In the genomic region with DNA sequence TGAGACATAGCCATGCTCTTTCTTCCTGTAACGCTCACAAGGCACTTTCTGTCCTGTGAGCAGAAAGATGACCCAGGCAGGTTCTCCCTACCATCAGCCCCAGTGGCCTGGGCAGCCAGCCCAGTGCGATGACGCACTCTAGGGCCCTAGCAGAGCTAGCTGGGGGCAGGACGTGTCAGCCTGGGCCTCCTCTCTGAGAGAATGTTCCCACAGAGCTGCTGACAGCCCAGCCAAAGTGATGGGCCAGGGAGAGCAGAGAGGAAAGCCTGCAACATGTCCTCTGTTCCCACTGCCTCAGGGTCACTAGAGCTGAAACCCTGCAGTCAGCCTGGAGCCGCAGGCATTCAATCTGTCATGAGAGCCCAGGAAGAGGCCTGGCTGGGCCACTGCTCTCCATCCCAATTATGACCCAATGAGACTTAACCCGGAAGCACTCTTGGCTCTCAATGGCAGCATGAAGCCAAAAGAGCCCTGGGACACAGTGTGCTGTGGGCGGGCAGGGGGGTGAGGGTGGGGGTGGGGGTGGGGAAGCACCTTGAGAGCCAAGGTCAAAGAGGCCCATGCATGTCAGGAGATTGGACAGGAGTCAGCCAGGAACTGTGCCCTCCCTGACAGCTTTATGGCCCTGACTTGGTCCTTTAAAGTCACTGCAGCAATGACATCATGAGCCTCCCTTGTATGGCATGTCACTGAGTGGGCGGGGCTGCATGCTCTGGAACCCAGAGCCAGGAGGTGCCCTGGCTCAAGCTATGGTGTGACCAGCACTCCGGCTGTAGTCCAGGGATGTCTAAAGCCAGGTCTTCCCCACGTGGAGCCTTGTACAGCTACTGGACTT, we compare ENCODE assay signal across 9 mouse cellular contexts.
DNase-seq lines count a peak whose midpoint lies in the region; ATAC-seq and TF ChIP-seq lines count a peak whose summit lies in the region.
"Had no signal": no experiment of that assay in that cellular context is flagged by ENCODE, and none has a peak within 500 bp of the region (broad histone marks: within the 10 kb centered on the region; RNA-seq: fewer than 3 reads in every experiment).

No protein-coding gene starts in this region.

- no peak overlapping the region for H3K27ac ChIP-seq in hindbrain, postnatal 0 days
- H3K27ac ChIP-seq in hindbrain, embryonic 14.5 days = no peak overlapping the region
- H3K27ac ChIP-seq in kidney, embryonic 15.5 days = peak overlapping the region; percentile 93
- H3K27ac ChIP-seq: embryonic facial prominence, embryonic 13.5 days had no signal

- no peak overlapping the region for H3K9ac ChIP-seq in hindbrain, postnatal 0 days (replicated peaks; ENCODE audit: low read length)
- no peak overlapping the region for H3K9ac ChIP-seq in hindbrain, embryonic 14.5 days
- no peak overlapping the region for H3K9ac ChIP-seq in kidney, embryonic 15.5 days
- H3K9ac ChIP-seq: embryonic facial prominence, embryonic 13.5 days had no signal

- H3K4me1 ChIP-seq in hindbrain, postnatal 0 days (ENCODE audit: insufficient read depth, low read length) = 0 out of 2 replicates have a peak, but pooled peaks cover 3% of the 10 kb centered on the region
- peaks cover 9% of the 10 kb centered on the region; the same call in 1 of the 2 replicates for H3K4me1 ChIP-seq in hindbrain, embryonic 14.5 days (replicated peaks; ENCODE audit: control insufficient read depth, insufficient read depth, low read length)
- H3K4me1 ChIP-seq in kidney, embryonic 15.5 days = peaks cover 90% of the 10 kb centered on the region

- H3K9me3 ChIP-seq in hindbrain, postnatal 0 days (ENCODE audit: low read length) = no peaks in the 10 kb centered on the region
- H3K9me3 ChIP-seq in hindbrain, embryonic 14.5 days (ENCODE audit: control insufficient read depth, low read length) = no peaks in the 10 kb centered on the region
- H3K9me3 ChIP-seq in kidney, embryonic 15.5 days (replicated peaks) = no peaks in the 10 kb centered on the region
- H3K9me3 ChIP-seq: embryonic facial prominence, embryonic 13.5 days had no signal

- DNase-seq in hindbrain, postnatal 0 days (ENCODE audit: low spot score) = peak; percentile 19
- no peak for DNase-seq in hindbrain, embryonic 14.5 days (ENCODE audit: low spot score)
- peak; percentile 93 for DNase-seq in adrenal gland, postnatal 25 days
- DNase-seq in heart, adult 8-10 months (ENCODE audit: low spot score) = peak; percentile 89
- peak; percentile 79 for DNase-seq in lung, postnatal 14 days

- no peaks in the 10 kb centered on the region for H3K36me3 ChIP-seq in hindbrain, postnatal 0 days (ENCODE audit: insufficient read depth, low read length)
- H3K36me3 ChIP-seq in hindbrain, embryonic 14.5 days (replicated peaks; ENCODE audit: control insufficient read depth, insufficient read depth) = no peaks in the 10 kb centered on the region
- no peaks in the 10 kb centered on the region for H3K36me3 ChIP-seq in kidney, embryonic 15.5 days
- H3K36me3 ChIP-seq: embryonic facial prominence, embryonic 13.5 days had no signal

- TF ChIP-seq CTCF in hindbrain, postnatal 0 days (IDR thresholded peaks at IDR 0.05; ENCODE audit: low read depth) = no peak

- WGBS in hindbrain, postnatal 0 days = 65% methylated on average over 10 of the region's 10 CpGs
- WGBS in hindbrain, embryonic 14.5 days = 76% methylated on average over 10 of the region's 10 CpGs
- 20% methylated on average over 10 of the region's 10 CpGs for WGBS in kidney, embryonic 15.5 days

- peak; percentile 55 for ATAC-seq in hindbrain, postnatal 0 days
- no peak for ATAC-seq in hindbrain, embryonic 14.5 days (ENCODE audit: low FRiP score)
- peak; percentile 52 for ATAC-seq in kidney, embryonic 15.5 days (replicated peaks; ENCODE audit: low FRiP score)
- no peak for ATAC-seq in megakaryocyte progenitor cell, adult 5-6 weeks (replicated peaks; ENCODE audit: poor library complexity)
- no peak for ATAC-seq in megakaryocyte-erythroid progenitor cell, adult 5-6 weeks (replicated peaks; ENCODE audit: low FRiP score, low TSS enrichment, poor library complexity, severe bottlenecking)

- no peak overlapping the region for H3K4me3 ChIP-seq in hindbrain, postnatal 0 days (ENCODE audit: low read length)
- no peak overlapping the region for H3K4me3 ChIP-seq in hindbrain, embryonic 14.5 days (replicated peaks; ENCODE audit: low read length)
- H3K4me3 ChIP-seq in kidney, embryonic 15.5 days (replicated peaks) = no peak overlapping the region
- H3K4me3 ChIP-seq: embryonic facial prominence, embryonic 13.5 days had no signal

- no peaks in the 10 kb centered on the region for H3K27me3 ChIP-seq in hindbrain, postnatal 0 days (ENCODE audit: insufficient read depth, low read length)
- H3K27me3 ChIP-seq in hindbrain, embryonic 14.5 days (ENCODE audit: control insufficient read depth, insufficient read depth, low read length) = peaks cover 5% of the 10 kb centered on the region; the same call in 1 of the 2 replicates
- peaks cover 2% of the 10 kb centered on the region; the same call in 1 of the 2 replicates for H3K27me3 ChIP-seq in kidney, embryonic 15.5 days

- no peak overlapping the region for H3K4me2 ChIP-seq in hindbrain, postnatal 0 days (ENCODE audit: low read depth, low read length)
- no peak overlapping the region for H3K4me2 ChIP-seq in hindbrain, embryonic 14.5 days (replicated peaks)
- no peak overlapping the region for H3K4me2 ChIP-seq in kidney, embryonic 15.5 days
- H3K4me2 ChIP-seq: embryonic facial prominence, embryonic 13.5 days had no signal

Comparison
In these comparisons a context has a peak if more than half of its experiments do, and no peak if none do; other contexts are left out.
1. ATAC-seq: peak in hindbrain, postnatal 0 days (single experiment) and kidney, embryonic 15.5 days (single experiment); none in hindbrain, embryonic 14.5 days (single experiment), megakaryocyte progenitor cell, adult 5-6 weeks (single experiment) and megakaryocyte-erythroid progenitor cell, adult 5-6 weeks (single experiment).